In the genomic region with DNA sequence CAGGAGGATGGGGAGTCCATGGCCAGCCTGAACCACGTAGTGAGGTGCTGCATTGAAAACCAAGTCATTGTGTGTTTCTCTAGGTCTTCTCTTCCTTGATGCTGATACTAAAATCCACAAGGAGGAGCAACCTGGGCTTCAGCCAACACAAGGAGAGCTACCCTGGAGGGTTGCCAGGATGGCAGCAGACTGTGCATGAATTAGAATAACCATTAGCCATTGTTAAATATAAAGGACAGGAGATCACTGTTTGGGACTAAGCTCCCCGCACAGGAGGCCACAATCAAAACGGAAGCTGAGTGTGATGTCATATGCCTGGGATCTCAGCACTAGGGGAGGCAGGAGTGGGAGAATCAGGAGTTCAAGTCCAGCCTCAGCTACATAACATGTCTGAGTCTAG, we compare ENCODE assay signal across 10 mouse cellular contexts. TPM values are rescaled to one million over a fixed set of nuclear protein-coding genes. Genes with fewer than 3 reads are reported as not detected.
DNase-seq lines count a peak whose midpoint lies in the region; ATAC-seq and TF ChIP-seq lines count a peak whose summit lies in the region.
"Had no signal": no experiment of that assay in that cellular context is flagged by ENCODE, and none has a peak within 500 bp of the region (broad histone marks: within the 10 kb centered on the region; RNA-seq: fewer than 3 reads in every experiment).

No protein-coding gene starts in this region.

- TF ChIP-seq CTCF in midbrain, postnatal 0 days (IDR thresholded peaks at IDR 0.05) = no peak

- peak overlapping the region; percentile 65 for H3K27ac ChIP-seq in forebrain, embryonic 13.5 days
- no peak overlapping the region for H3K27ac ChIP-seq in forebrain, embryonic 12.5 days
- no peak overlapping the region for H3K27ac ChIP-seq in midbrain, postnatal 0 days (ENCODE audit: low read depth, low read length)
- H3K27ac ChIP-seq: embryonic facial prominence, embryonic 12.5 days had no signal

- no peak overlapping the region for H3K9ac ChIP-seq in forebrain, embryonic 13.5 days
- H3K9ac ChIP-seq in forebrain, embryonic 12.5 days = no peak overlapping the region
- no peak overlapping the region for H3K9ac ChIP-seq in midbrain, postnatal 0 days (replicated peaks; ENCODE audit: low read length, poor library complexity, severe bottlenecking)
- H3K9ac ChIP-seq: embryonic facial prominence, embryonic 12.5 days had no signal

- intact Hi-C loops in heart, postnatal 10 days (cut with DNase I) = no loop called here

- no peak overlapping the region for H3K4me2 ChIP-seq in forebrain, embryonic 13.5 days
- no peak overlapping the region for H3K4me2 ChIP-seq in forebrain, embryonic 12.5 days
- H3K4me2 ChIP-seq in midbrain, postnatal 0 days (ENCODE audit: low read depth, low read length, poor library complexity, severe bottlenecking) = no peak overlapping the region
- H3K4me2 ChIP-seq: embryonic facial prominence, embryonic 12.5 days had no signal

- DNase-seq in right cerebral cortex, postnatal 14 days = peak; percentile 14
- no peak for DNase-seq in right cerebral cortex, adult 18-20 months
- DNase-seq in heart, postnatal 10 days = peak; percentile 64 to 69
- DNase-seq in midbrain, postnatal 0 days (ENCODE audit: low spot score) = peak; percentile 43
- DNase-seq in thymus, postnatal 0 days (ENCODE audit: low spot score) = no peak
- no peak for DNase-seq in thymus, postnatal 14 days

- H3K9me3 ChIP-seq in forebrain, embryonic 13.5 days (replicated peaks) = no peaks in the 10 kb centered on the region
- no peaks in the 10 kb centered on the region for H3K9me3 ChIP-seq in forebrain, embryonic 12.5 days
- no peaks in the 10 kb centered on the region for H3K9me3 ChIP-seq in midbrain, postnatal 0 days (ENCODE audit: low read length)
- H3K9me3 ChIP-seq: embryonic facial prominence, embryonic 12.5 days had no signal

- no peaks in the 10 kb centered on the region for H3K36me3 ChIP-seq in forebrain, embryonic 13.5 days (ENCODE audit: poor library complexity, severe bottlenecking)
- H3K36me3 ChIP-seq in forebrain, embryonic 12.5 days (replicated peaks) = no peaks in the 10 kb centered on the region
- H3K36me3 ChIP-seq in midbrain, postnatal 0 days (ENCODE audit: insufficient read depth, low read length) = peaks cover 5% of the 10 kb centered on the region; the same call in 1 of the 2 replicates
- H3K36me3 ChIP-seq: embryonic facial prominence, embryonic 12.5 days had no signal

- WGBS in forebrain, embryonic 13.5 days = 14% methylated on average over 3 of the region's 3 CpGs
- WGBS in forebrain, embryonic 12.5 days = 25% methylated on average over 3 of the region's 3 CpGs
- WGBS in midbrain, postnatal 0 days = 9% methylated on average over 3 of the region's 3 CpGs

- H3K27me3 ChIP-seq in forebrain, embryonic 13.5 days = no peaks in the 10 kb centered on the region
- no peaks in the 10 kb centered on the region for H3K27me3 ChIP-seq in forebrain, embryonic 12.5 days
- no peaks in the 10 kb centered on the region for H3K27me3 ChIP-seq in midbrain, postnatal 0 days (ENCODE audit: insufficient read depth, low read length)
- H3K27me3 ChIP-seq: embryonic facial prominence, embryonic 12.5 days had no signal

- H3K4me3 ChIP-seq in forebrain, embryonic 13.5 days = no peak overlapping the region
- no peak overlapping the region for H3K4me3 ChIP-seq in forebrain, embryonic 12.5 days (replicated peaks)
- no peak overlapping the region for H3K4me3 ChIP-seq in midbrain, postnatal 0 days (ENCODE audit: low read depth, low read length)
- H3K4me3 ChIP-seq: embryonic facial prominence, embryonic 12.5 days; myocyte had no signal

- ATAC-seq in forebrain, embryonic 13.5 days = peak; percentile 68
- ATAC-seq in forebrain, embryonic 12.5 days (ENCODE audit: low FRiP score) = no peak
- ATAC-seq in midbrain, postnatal 0 days (ENCODE audit: low FRiP score) = no peak

- peaks cover 19% of the 10 kb centered on the region for H3K4me1 ChIP-seq in forebrain, embryonic 13.5 days
- peaks cover 13% of the 10 kb centered on the region; the same call in 1 of the 2 replicates for H3K4me1 ChIP-seq in forebrain, embryonic 12.5 days
- H3K4me1 ChIP-seq in midbrain, postnatal 0 days (ENCODE audit: insufficient read depth, low read length) = no peaks in the 10 kb centered on the region
- H3K4me1 ChIP-seq: embryonic facial prominence, embryonic 12.5 days had no signal

RNA-seq across cellular contexts. Expression of gene Pik3cb, which starts 13.2 kb away (rescaled TPM):
- polyA plus RNA-seq in forebrain, embryonic 13.5 days (2015; fragmentation: Nextera tagmentation; extraction: Ambion mirVana) = 4.1 and 4.6 TPM in 2 replicates
- polyA plus RNA-seq in forebrain, embryonic 12.5 days (2016; fragmentation: Nextera tagmentation; extraction: Ambion mirVana) = 3.5 and 3.7 TPM in 2 replicates
- total RNA-seq in heart, postnatal 10 days (2021) = 10 to 100 TPM; 11.3 to 12.1 TPM
- total RNA-seq in midbrain, postnatal 0 days (2014; rRNA removed) = 5.8 and 8.4 TPM in 2 replicates
- polyA plus RNA-seq in midbrain, postnatal 0 days (2015; fragmentation: Nextera tagmentation; extraction: Ambion mirVana) = 3.2 and 3.8 TPM in 2 replicates
- 1.2 and 1.6 TPM in 2 replicates for polyA plus RNA-seq in thymus, postnatal 0 days (2015; fragmentation: Nextera tagmentation; extraction: Ambion mirVana)

Comparison
In these comparisons a context has a peak if more than half of its experiments do, and no peak if none do; other contexts are left out.
1. DNase-seq: peak in right cerebral cortex, postnatal 14 days (single experiment), heart, postnatal 10 days (2 of 2) and midbrain, postnatal 0 days (single experiment); none in right cerebral cortex, adult 18-20 months (single experiment), thymus, postnatal 0 days (single experiment) and thymus, postnatal 14 days (single experiment).